Mouse (Mus musculus): ENCODE data around the gene Vwa5b1.

Gene Vwa5b1

DNA sequence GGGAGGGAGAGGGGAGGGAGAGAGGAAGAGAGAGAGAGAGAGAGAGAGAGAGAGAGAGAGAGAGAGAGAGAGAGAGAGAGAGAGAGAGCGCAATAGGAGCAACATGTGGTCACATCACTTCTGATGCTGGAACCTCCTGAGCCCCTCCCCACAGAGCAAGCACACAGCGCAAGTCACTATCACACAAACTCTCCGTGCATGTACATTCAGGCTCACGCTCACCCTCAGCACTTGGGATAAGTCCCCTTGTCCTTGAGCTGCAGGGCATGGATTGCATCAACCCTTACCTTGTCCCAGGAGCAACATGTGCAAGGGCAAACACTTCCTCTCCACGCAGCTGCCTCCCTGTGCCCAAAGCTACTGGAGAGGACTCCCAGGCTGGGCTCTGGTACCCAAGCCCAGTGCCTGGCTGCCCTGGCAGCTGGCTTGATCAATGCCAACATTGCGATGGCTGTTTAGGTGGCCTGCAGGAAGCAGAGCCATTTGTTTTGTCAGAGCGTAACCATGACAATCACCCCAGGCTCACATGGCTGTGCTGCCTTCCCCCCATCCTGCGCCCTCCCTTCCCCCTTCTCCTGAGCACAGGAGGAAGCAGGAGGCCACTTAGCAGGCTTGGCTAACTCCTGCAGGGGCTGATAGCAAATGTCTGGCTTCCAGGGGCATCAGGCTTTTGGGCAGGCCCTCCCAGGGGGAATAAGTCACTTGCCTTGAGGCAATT is at the start of gene Vwa5b1:
Vwa5b1 (minus strand) TSS at position 457 of the 718 bp plus-strand sequence.
- no peak for DNase-seq (ENCODE audit: low spot score)

DNA sequence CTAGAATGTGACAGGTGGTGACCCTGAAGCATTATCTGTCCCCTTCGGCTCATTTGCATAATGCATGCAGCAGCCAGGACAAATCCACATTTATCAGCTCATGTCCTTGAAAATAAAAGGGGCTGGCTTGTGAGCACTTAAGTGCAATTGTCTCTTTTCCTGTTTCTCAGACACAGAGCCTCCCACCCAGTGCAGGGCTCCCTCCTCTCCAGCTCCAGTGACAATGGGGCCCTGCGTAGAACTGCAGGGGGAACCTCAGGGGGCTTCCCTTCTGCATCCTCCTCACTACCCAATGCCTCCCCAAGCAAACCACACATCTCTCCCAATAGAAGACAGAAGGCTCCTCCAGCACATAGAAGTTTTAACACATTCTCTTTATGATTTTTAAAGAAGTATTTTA is 47.1 kb upstream of the Vwa5b1 start:
- no peak for DNase-seq (ENCODE audit: low spot score)

DNA sequence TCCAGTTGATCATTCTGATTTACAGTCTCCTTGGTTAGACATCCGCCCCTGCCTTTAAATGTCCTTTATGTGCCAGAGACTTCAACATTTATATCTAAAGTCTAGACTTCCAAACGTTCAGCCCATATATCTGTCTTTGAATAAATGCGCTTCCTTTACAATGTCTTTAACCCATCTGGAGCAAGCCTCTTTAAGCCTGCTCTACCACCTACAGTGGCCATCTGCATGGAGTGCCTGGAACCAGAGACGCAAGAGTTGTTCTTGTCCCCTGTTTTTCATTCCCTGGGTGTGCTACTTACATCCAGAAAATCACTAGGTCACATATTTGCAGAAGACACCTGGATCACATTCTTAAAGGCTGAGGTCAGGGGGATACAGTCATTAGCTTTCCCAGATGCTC is 44.4 kb upstream of the Vwa5b1 start:
- DNase-seq (ENCODE audit: low spot score) = no peak

DNA sequence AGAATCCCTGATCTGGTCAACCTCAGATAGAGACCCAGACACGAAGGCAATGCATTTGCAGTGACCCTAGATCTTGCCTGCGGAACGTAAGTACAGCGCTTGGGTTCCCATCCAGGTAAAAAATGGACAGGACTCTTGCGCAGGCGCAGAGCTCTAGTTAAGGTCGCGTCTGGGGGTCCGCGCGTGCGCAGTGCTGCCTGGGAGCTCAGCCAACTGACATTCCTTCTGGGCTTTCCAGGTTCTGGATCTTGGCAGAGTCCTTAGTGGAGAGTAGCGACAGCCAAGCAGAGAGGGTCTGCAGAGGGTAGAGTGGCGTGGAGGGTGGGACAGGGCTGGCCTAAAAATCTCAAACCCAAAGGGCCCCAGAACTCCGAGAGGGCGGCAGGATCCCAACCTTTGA is 41.9 kb upstream of the Vwa5b1 start:
- DNase-seq (ENCODE audit: low spot score) = no peak

DNA sequence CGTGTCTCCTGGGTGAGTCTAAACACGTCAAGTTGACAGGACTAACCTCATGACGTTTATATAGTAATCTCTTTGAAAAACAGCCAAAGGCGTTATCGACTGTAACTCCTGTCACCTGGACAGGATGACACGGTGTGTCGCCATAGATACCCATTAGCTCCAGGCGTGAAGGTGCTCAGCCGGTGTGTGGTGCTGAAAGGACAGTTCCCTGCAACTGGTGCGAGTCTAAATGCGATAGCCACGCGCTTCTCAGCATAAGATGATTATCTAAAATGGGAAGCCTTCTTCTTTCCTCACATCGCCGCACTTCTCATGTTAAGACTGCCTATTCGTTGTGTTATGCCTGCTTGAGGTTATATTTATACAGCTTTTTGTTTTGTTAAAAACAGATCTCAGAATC is 40.8 kb upstream of the Vwa5b1 start:
- DNase-seq (ENCODE audit: low spot score) = peak; percentile 31

DNA sequence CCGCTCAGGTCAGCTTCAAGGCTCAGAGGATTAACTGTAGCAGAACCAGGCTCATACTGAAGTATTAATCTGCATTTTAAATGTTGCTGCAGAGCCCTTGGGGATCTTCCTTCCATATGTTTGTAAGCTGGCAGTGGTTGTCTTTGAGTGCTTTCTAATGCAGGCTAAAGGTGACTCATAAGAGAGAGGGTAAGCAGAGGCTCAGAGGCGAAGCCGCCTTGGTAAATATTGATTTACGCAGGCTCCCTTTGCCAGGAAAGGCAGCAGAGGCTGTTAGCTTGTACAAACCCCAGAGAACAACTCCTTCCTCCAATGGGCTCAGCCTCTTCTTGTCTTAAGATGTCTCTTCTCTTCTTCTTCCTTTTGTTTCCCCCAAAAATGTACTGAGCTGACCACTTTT is 36.5 kb upstream of the Vwa5b1 start:
- no peak for DNase-seq (ENCODE audit: low spot score)

DNA sequence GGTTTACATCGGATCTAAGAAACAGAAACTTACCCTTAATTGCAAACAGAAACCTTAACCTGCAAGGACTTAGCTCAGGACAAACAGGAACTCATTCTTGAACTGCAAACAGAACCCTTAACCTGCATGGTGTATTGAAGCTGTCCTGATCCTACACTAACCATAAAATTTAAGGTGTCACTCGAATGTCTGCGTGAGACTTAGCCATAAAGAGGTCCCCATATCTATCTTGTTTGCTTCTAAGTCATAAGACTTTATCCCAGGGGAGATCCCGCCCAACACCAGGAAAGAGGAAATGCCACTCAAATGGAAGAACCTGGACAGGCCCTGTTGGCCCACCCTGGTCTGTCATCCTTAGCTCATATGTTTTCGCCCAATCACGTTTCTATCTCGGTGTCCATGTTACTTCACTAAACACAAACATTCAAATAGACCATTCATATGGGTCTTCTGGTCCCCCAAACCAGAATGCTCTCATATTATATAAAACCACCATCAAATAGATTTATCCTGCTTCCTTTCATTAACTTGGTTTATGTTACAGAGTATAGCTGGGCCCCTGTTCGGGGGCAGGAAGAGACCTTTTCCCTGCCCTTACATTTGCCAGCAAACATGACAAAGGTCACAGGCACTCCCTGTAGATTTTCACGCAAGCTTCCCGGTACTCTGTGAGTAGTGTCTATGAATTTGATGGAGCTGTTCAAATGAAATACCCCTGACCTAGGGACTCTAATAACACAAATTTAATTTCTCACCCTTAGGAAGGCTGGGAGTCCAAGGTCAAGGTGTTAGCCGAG is 34.6 kb upstream of the Vwa5b1 start:
- no peak for DNase-seq (ENCODE audit: low spot score)

DNA sequence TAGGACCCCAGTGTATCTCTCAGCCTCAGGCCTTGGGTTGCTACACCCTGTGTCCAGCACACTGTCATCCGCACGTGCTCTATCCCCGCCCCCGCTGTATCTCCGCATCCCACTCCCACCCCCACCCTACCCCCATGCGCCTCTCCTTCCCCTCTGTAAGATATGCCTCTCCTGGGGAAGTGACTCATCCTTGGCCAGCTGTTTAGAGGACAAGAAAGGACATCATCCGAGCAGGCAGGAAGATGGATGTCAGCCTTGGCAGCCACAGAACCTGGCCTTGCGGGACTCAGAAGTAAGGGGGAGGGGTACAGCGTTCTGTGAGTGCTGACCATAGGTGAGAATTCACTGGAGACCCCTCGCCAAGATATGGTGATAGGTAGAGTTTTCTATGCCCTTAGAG is 30.8 kb upstream of the Vwa5b1 start:
- DNase-seq (ENCODE audit: low spot score) = no peak

DNA sequence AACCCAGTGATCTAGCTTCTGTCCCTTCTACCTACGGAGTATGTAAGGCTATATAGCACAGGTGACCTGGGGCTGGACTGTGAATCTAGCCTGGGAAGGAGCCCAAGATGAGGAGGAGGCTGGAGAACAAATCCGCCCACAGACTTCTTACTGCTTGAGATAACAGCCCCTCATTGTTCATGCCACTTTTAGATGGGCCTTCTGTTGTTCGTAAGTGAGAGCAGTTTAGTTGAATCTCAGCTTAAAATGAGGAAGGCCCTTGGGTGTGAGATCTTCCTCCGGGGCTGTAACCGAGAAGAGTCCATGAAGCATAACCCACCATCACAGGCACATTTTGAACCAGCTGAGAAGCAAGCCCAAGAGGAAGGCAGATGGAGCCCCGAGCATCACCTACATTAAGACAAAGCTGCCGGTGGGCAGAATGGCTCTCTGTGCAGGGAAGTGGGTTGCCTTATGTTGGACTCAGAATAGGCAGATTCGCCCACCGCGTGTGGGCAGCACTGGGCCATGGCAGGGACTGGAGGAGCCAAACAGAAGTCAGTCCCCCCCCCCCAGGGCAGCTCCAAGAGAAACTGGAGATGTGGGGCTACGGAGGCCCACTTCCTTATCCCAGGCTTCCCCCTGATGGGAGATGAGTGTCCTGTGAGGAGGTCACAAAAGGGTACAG is 24.4 kb upstream of the Vwa5b1 start:
- DNase-seq (ENCODE audit: low spot score) = no peak

DNA sequence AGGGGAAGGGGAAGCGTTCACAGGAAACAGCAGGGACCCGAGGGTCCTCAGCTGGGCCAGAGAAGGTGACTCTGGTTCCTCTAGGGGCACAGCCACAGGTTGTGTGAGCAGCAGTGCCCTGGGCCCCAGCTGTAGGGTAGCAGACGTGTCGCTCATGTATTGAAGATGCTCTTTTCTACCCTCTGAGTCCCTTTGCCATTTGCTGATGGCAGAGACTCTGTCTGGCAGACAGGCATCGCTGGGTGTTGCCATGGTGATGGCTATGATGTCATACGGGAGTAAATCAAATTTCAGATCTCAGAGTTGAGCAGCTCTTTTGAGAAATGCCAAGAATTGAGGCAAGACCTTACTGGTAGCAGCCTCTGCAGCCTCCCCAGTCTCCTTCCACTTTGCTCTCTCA is 17.4 kb upstream of the Vwa5b1 start:
- DNase-seq (ENCODE audit: low spot score) = no peak

DNA sequence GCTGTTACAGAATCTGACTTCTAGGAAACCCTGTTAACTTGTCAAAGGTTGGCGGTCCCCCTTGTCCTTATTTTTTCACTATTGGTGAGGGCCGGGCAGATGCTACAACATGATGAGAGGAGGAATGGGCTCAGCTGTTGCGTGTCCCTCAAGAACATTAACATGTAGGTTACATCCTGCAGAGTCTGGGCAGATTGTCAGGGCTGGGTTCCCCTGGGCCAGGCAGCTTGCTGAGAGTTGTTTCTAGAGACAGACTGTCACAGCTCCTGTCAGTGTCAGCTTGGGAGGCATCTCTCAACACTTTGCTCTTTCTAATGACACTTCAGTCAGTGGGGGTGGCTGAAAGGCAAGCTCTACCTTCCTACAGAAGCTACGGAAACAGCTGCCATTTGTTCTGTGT is 16.2 kb upstream of the Vwa5b1 start:
- DNase-seq (ENCODE audit: low spot score) = no peak

DNA sequence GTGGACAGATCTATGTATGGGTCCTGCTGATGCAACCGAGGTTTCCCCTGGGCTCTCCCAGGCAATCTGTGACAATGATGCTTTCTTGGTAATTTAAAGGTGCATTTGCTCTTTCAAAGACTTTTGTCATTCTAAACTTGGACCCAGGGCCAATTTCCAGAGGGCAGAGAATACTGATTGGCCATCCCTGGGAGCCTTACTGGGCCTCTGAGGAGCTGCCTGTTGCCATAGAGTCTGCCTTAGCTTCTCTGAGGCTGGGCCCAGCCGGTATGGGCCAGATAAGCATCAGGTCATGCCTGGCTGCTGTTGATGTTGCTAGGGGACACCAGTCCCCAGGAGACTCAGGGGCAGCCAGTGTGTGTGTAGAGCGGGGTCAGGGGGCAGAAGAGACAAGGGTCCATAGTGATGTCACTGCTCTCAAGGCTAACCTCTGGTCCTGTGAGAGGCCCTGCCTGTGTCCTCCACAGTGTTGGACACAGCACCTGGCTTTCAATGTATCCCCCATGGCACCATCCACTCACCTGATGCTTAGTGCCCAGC is 12.5 kb upstream of the Vwa5b1 start:
- DNase-seq (ENCODE audit: low spot score) = no peak

DNA sequence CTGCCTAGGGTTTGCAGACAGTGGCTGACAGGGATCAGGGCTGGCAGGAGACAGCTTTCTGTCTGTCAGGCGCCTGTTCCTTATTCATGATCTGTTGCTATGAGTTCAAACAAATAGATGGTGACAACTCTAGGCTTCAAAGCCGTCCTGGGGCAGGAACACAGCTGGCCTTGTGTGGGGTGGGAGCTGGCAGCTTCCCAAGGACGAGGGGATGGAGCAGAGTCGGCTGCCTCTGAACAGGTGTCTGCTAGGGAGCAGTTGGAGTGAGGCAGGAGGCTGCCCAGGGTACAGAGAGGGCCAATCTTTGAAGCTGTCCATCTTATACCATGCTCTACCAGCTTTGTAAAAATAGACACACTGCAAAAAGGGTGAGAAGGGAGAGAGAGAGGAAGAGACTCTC is 6.6 kb upstream of the Vwa5b1 start:
- no peak for DNase-seq (ENCODE audit: low spot score)

DNA sequence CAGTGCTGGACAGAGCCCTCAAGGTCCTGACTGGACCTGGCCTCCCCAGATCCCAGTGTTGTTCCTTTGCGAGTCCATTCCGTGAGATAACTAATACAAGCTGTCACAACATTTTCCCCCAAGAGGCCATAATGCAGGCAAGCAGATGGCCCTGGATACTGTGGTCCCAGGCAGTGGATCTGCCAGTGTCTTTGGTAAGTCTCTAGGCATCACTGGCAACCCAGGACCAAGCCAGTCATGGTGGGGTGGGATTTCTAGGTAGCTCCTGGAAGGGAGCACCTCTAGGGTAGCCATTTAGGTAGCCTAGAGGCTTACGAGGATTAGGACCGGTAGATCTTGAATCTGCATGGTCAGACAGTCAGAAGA is 445 bp upstream of the Vwa5b1 start:
- no peak for DNase-seq (ENCODE audit: low spot score)

DNA sequence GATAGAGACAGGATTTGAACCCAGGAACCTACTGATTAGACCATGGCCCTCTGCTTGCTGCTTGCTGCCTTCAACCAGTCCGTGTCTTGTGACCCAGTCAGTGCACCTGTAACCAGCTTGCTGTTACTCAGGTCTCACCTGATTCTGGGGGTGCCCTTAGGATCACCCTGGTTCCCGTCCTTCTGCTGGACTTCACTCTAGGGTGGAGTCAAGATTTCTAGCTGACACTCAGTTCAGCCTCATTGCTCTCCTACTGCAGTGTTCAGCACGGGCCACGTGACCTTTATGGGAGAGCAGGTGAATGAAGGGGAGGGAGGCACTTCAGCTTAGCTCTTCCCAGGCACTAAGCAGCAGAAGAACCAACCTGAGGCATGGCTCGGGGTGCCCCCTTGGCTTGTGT is 7.4 kb downstream of the Vwa5b1 start:
- DNase-seq (ENCODE audit: low spot score) = no peak

DNA sequence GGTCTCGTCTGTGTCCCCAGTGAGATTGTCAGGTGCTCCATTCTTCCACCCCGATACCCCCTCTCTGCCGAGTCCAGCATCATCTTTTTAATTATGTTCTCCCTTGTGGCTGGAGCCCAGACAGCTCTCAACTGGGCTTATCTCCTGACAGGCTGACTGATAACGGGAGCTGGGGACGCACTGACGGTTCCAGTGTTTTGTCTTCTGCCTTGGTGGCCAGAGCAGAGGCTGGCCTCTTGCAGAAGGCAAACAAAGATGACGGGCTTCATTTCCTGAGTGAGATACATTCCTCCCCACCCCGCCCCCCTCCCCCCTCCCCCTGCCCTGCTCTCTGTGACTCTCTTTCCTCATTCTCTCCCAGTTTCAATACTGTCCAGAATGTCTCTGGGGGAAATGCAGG is 21.2 kb downstream of the Vwa5b1 start:
- DNase-seq (ENCODE audit: low spot score) = no peak

DNA sequence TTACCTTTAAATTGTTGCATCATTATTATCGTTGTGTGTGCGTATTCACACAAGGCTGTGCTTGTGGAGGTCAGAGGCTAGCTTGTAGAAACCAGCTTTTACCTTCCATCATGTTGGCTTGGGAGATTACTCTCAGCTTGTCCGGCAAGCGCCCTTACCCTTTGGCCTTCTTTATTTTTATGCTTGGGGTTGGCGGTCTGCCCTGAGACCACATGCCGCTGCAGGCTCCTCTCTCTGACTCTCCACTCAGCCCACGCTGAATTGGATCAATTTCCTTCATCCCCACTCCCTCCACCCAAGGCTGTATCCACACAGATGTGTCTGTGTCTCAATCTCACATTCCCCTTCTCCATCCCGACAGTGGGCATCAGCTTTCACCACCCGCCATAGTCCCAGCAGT is 33.8 kb downstream of the Vwa5b1 start:
- DNase-seq (ENCODE audit: low spot score) = no peak

DNA sequence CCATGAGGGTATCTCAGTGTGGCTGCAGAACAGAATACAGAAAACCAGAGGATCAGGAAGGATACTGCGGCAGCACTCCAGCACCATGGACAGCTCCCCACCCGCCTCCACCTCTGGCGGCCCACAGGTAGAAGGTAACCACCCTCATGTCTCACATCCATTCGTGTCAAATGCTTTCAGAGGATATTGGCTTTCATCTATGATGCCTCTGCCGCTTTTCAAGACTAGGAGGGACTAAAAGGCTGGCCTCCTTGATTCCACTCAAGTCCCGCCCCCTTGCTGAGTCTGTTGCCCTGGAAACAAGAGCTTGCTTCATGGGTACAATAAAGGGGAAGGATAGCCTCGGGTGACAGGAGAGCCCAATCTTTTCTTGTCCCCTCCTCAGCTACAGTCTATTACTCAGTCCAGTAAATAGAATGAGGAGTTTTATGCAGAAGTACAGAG is 37.8 kb downstream of the Vwa5b1 start:
- peak; percentile 54 for DNase-seq (ENCODE audit: low spot score)

DNA sequence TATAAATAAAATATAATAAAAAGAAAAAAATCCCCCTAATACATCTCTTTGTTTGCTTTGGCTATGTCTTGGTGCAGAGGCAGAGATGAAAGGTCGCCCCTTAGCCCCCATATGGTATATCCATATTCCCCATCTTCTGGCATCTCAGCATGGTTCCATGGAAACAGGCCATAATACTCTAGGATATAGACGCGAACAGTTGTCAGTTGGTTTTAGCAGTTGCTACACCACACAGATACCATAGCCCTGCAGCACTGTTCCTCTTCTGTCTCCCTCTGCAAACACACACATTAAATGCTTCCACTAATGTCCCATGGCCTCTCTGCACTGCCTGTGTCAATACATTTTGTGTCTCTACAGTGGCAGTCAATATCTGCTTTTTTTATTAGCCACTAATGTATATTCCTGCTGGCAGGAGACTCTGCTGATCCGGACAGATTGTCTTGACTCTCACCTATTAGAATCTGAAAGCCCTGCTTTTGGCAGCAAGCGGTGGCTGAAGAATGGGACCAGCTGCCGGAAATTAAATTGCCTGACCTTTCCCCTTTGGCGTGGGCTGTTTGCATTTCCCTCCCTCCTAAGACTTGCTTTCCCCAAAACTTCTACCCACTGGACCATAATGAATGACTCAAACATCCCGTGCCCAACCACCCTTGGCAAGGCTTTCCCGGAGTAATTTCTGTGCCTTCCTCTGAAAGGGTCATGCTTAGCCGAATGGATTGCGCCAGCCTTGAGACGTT is 39.1 kb downstream of the Vwa5b1 start:
- DNase-seq (ENCODE audit: low spot score) = no peak

DNA sequence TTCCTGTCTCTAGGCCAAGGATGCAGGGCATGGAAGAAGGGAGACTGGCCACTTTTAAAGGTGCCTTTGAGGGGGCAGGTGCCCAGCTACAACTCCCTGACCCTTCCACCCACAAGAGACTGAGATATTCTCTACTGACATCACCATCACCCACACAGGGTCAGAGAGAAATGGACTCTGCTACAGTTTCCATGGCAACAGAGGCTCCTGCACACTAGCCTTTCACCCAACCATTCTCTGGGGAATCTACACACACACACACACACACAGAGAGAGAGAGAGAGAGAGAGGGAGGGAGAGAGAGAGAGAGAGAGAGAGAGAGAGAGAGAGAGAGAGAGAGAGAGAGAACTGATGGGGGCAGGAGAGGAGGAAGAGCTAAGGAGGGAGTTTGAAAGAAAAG is 50.7 kb downstream of the Vwa5b1 start:
- no peak for DNase-seq (ENCODE audit: low spot score)

DNA sequence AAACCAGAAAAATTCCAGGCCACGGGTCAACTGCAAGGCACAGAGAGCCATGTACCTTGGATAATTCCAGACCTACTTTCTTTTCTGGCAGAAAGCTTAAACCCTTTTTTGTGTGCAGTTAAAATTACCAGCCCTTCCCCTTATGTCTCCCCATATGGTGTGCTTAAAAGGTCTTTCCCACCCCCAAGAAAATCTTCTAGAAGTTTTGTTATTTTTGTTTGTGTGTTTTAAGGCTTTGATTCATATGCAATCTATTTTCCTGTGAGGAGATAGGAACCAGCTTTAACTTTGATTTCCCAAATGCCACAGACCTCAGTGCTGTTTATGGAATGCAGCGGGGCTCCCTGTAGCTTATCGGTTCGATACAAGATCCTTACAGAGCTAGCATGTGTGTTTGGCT is 53.2 kb downstream of the Vwa5b1 start:
- DNase-seq (ENCODE audit: low spot score) = no peak

DNA sequence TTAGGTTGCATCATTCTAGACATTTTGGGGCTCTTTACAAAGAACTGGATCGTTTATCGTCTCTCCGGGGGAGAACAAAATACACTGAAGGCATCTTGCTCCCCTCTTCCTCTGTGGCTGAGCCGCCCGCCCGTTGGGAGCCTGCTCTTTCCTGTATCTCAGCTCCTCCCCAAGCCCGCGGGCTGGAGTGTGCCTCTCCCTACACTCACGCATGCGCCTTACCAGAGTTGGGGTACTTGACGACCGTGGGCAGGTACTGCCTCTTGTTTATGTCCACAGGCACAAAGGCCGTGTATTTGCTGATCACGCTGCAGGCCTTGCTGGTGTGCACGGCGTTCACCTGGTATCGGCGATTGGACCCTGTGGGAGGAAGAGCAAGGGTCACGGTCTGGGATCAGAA is 57.3 kb downstream of the Vwa5b1 start:
- no peak for DNase-seq (ENCODE audit: low spot score)

Data from ovary, postnatal 14 days (tissue).